In genomic region chr9:24767056-24767455, GRCm38 (mm10) we compare ENCODE assay signal across 20 mouse cellular contexts. TPM values are rescaled to one million over a fixed set of nuclear protein-coding genes. Genes with fewer than 3 reads are reported as not detected.
"Had no signal": no experiment of that assay in that cellular context is flagged by ENCODE, and none has a peak within 500 bp of the region (broad histone marks: within the 10 kb centered on the region; RNA-seq: fewer than 3 reads in every experiment).

No protein-coding gene starts in this region.

- H3K4me1 ChIP-seq: liver, embryonic 13.5 days had no signal

- H3K27ac ChIP-seq: left cerebral cortex, adult 2 months; liver, embryonic 13.5 days; stomach, postnatal 0 days had no signal

- H3K4me2 ChIP-seq: liver, embryonic 13.5 days; midbrain, embryonic 11.5 days had no signal

- H3K9ac ChIP-seq: liver, embryonic 13.5 days had no signal

- DNase-seq: kidney, postnatal 36 days; layer of hippocampus, postnatal 36 days; liver, embryonic 13.5 days; lung, adult 2 months; lung, postnatal 14 days; lung, postnatal 4 days; midbrain, embryonic 14.5 days; right cerebral cortex, postnatal 4 days; thymus, adult 2 months; thymus, postnatal 14 days; thymus, postnatal 4 days had no signal

- H3K36me3 ChIP-seq: liver, embryonic 13.5 days had no signal

- H3K4me3 ChIP-seq: left cerebral cortex, adult 2 months; liver, embryonic 13.5 days had no signal

- H3K9me3 ChIP-seq: liver, embryonic 13.5 days had no signal

RNA-seq across cellular contexts. Expression of gene Tbx20, which starts 7.0 kb away (rescaled TPM):
- total RNA-seq: layer of hippocampus, adult 8-10 months; layer of hippocampus, postnatal 10 days; layer of hippocampus, postnatal 36 days; left cerebral cortex, adult 2 months; left cerebral cortex, postnatal 10 days; left cerebral cortex, postnatal 36 days; megakaryocyte progenitor cell, adult 5-6 weeks; megakaryocyte-erythroid progenitor cell, adult 5-6 weeks had no signal
- polyA plus RNA-seq: midbrain, embryonic 14.5 days; stomach, postnatal 0 days had no signal
